Mouse (Mus musculus) heart, postnatal 0 days (tissue): ENCODE measurements around the gene Slc35e3.

Source experiments
- CTCF ChIP-seq: IDR thresholded peaks from 2 replicates; pipeline ENCODE4 v1.5.1; 2016; ENCODE audit warnings: antibody characterized with exemption, control low read depth, low read depth
- EP300 ChIP-seq: IDR thresholded peaks from 2 replicates; pipeline ENCODE4 v1.6.1; 2016; ENCODE audit warnings: antibody characterized with exemption, low read depth

- TF ChIP-seq CTCF = no peak
- TF ChIP-seq EP300 = no peak
Measured at GRCm38 (mm10) chr10:117692173-117692572, 54.0 kb downstream of the Slc35e3 start.
